Mouse (Mus musculus) large intestine, adult 2 months (tissue): Measurements from ENCODE around the gene Klra5. TPM values are rescaled to one million over a fixed set of nuclear protein-coding genes. Genes with fewer than 3 reads are reported as not detected.
"Not testable (repeated sequence)": the region's sequence is repeated elsewhere in the genome, so short reads cannot be mapped to it uniquely, and the experiment has no call there.

Source experiments
- DNase-seq: peaks from one replicate; pipeline ENCODE4 v3.0.0-alpha.2; 2012; ENCODE audit warnings: low read depth, low spot score
- WGBS: fragments of 180-500 bp; shearing (Covaris S2); methylation state at CpG from one replicate; pipeline ENCODE4 v1.1.7; 2018; 5-methylcytosine and 5-hydroxymethylcytosine counted together
- polyA plus RNA-seq: library from polyadenylated mRNA; depleted of rRNA; stranded (reverse); fragments of >200 nt; gene quantifications from 2 replicates; pipeline ENCODE4 v1.2.3, GENCODE M21; 2012; rRNA removed

The Klra5 gene
- 0.16 TPM in 1 of 2 replicates, not detected in the other for polyA plus RNA-seq

DNA sequence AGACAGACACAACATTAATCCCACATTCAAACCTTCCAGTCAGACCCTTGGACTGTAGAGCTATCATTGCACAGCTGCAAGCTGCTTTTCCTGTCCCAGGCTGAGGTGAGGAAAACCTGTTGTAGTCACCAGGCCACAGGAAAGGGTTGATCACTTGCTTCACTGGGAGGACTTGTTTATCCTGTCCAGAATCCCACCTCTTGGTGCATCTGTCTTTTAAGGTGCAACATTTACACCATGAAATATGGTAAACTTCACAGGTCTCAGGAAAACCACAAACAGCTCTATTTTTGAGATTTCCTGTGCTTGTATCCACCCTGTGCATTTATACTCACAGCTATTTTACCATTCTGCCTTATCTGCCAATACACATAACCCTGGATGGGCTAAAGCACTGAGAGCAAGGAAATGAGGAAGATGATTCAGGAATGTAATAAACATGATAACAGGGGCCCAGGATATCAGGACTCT is at the start of gene Klra5:
TSS of gene Klra5 (minus strand) at position 175 of the 471 bp plus-strand sequence.
- not testable (repeated sequence) for DNase-seq

DNA sequence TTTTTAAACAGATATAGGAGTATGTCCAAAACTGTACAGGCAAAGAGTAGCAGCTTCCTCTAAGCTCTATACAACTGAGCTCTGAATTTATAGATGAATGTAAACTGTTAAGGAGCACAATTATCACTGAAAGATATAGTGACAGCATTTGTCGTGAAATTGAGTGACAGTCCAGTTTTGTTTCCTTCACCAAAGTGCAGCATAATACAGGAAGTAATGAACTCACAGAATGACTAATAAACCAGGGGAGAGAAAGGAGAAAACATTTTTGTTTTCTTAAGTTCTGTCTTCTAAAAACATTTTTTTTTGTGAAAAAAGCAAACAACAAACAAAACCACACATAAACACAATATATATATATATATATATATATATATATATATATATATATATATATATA is 454 bp downstream of the Klra5 start:
- no peak for DNase-seq
- WGBS = 70% methylated on average over 1 of the region's 1 CpGs

DNA sequence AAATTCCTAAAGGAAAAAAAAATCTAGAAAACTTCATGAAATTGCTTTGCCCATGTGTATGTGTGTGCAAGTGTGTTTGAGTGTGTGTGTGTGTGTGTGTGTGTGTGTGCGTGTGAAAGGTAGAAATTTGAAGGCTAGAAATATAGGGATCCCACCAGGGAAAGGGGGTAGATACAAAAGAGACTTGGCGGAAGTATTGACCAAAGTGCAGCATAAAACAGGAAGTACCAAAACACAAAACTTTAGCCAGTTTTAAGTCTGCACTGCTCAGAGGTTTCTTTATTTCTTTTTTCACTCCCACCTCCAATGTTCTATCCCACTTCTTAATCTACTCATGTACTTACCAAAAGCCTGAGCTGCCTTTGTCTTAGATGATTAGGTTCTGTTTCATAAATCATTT is 34.9 kb downstream of the Klra5 start:
- 84% methylated on average over 2 of the region's 2 CpGs for WGBS
- no peak for DNase-seq

DNA sequence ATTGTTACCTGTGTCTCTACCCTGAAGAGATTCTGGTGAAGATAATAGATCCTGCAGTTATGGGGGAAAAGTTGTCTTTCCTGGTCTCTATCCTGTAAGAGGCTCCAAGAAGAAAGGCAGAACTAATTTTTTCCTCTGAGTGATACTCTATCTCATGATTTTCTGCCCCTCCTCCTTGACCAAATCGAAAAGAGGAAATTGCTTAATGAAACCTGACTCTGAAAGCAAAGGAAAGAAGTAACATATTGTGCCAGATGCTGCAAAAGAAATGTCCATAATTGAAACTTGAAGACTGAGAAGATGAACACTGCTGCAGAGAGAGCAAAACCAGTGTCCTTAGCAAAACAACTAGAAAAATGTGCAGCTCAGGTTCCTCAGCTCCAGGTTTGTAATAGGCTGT is 40.9 kb downstream of the Klra5 start, which contains the start of gene Klra17:
TSS of gene Klra17 (minus strand) at position 124 of the 400 bp plus-strand sequence.
- 26% methylated on average over 1 of the region's 1 CpGs for WGBS
- no peak for DNase-seq

DNA sequence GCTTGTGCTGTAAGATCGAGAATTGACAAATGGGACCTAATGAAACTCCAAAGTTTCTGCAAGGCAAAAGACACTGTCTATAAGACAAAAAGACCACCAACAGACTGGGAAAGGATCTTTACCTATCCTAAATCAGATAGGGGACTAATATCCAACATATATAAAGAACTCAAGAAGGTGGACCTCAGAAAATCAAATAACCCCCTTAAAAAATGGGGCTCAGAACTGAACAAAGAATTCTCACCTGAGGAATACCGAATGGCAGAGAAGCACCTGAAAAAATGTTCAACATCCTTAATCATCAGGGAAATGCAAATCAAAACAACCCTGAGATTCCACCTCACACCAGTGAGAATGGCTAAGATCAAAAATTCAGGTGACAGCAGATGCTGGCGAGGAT is 55.1 kb downstream of the Klra5 start, which contains the start of gene Gm17631:
TSS of gene Gm17631 (plus strand) at position 301 of the 400 bp plus-strand sequence.
- no CpG with 5 or more reads among the region's 3 CpGs for WGBS
- DNase-seq = not testable (repeated sequence)

Other genes starting within 250 kb of the Klra5 start
- gene Klrc1, start 238.7 kb downstream of the Klra5 start, polyA plus RNA-seq = 0.10 and 0.18 TPM in 2 replicates
- 0.14 and 0.19 TPM in 2 replicates for gene Klri1, start 200.5 kb downstream of the Klra5 start, polyA plus RNA-seq
- 0.01 TPM in 1 of 2 replicates, not detected in the other for gene Klri2, start 177.2 kb downstream of the Klra5 start, polyA plus RNA-seq
- gene Gm156, start 133.4 kb downstream of the Klra5 start, polyA plus RNA-seq = not detected in 2 replicates
- not detected in 2 replicates for gene Gm17631, start 55.0 kb downstream of the Klra5 start, polyA plus RNA-seq
- 0.48 and 0.49 TPM in 2 replicates for gene Klra17, start 41.0 kb downstream of the Klra5 start, polyA plus RNA-seq
- not detected in 2 replicates for gene Klra6, start 109.3 kb upstream of the Klra5 start, polyA plus RNA-seq
- gene Klra4, start 149.6 kb upstream of the Klra5 start, polyA plus RNA-seq = not detected in 2 replicates
- gene Klra8, start 212.2 kb upstream of the Klra5 start, polyA plus RNA-seq = not detected in 2 replicates